Mouse (Mus musculus): ENCODE results near the gene Csdc2.
A peak's percentile ranks its signal among the peaks of the same experiment; 100 is the strongest.
"Not testable (repeated sequence)": the region's sequence is repeated elsewhere in the genome, so short reads cannot be mapped to it uniquely, and the experiment has no call there.

Csdc2 gene

DNA sequence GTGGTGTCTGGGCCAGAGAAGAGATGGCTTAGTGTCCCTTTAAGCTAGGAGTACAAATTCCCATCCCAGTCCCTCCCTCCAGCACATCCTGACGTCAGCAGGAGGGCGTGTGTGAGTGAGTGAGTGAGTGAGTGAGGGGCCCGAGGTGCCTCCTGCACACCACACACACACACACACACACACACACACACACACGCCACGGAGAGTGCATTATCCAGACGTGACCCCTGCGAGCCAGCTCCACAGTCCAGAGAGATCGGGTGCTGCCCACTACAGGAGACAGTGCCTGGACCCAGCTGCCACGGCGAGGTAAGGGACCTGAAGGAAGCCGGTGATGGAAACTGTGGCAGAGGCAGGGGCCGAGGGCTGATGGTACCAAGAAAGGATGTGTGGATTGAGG is at the start of gene Csdc2:
Csdc2 (plus strand) TSS at position 81 of the 400 bp plus-strand sequence.
- no peak for DNase-seq

DNA sequence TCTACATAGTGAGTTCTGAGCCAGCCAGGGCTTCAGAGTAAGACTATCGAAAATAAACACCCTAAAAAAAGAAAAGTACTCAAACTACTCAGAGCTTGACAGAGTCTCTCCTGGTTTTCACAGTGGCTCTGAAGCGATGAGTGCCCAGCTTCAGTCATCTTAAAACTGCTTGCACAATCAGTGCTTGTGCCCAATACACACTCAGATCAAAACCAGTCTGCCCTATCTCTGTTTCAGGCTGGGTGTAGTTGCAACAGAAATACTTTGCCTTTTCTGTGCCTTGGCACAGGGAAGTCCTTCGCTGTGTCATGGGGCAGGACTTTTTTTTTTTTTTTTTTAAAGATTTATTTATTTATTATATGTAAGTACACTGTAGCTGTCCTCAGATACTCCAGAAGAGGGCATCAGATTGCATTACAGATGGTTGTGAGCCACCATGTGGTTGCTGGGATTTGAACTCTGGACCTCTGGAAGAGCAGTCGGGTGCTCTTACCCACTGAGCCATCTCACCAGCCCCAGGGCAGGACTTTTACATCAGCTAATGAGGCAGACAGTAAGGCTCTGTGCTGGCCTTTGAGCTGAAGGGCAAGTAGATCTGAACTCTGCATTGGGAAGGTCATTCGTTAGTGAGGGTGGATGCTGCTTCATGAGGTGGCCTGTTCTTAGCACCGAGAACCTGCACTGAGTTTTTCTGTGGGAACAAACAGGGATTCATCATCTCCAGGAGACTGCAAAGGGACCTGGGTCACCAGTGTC is 49.6 kb upstream of the Csdc2 start:
- no peak for DNase-seq

DNA sequence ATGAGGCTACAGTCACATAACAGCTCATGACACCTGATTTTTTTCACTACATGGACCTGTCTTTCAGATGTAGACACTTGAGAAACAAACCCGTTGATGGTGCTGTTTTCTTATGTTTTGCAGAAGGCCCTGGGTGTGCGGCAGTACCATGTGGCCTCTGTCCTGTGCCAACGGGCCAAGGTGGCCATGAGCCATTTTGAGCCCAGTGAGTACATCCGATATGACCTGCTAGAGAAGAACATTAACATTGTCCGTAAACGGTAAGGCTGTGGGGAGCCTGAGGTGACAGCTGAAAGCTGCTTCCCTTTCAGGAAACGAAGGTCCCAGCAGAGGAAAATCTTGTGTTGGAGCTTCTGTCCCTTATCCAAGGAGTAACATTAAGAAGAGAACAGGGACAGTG is 47.4 kb upstream of the Csdc2 start:
- DNase-seq: no peak

DNA sequence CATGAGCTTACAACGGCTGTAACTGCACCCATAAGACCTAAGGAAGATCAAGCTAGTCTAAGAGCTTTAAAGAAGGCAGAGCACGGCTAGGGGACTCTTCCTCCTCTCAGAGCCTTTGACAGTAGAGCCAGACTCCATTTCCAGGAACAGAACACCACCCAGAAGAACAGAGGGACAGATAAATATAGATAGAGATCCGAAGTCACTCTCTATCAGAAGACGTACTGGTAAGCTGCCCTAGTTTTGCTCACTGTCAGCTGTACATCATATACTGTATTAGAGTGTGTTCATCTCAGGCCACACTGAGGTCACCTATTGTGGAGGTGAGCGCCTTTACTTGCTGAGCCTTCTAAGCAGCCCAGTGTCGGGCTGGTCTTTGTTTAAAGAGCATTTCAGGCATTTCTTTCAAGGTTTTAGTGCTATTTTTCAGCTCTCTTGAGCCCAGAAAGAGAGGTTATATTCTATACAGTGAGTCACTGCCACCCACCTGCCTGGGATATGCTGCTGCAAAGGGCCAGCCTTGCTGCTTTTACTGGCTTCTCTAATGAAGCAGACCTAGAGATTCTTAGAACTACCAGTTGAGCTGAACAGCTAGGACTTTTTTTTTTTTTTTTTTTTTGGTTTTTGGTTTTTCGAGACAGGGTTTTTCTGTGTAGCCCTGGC is 45.3 kb upstream of the Csdc2 start:
- DNase-seq: no peak

DNA sequence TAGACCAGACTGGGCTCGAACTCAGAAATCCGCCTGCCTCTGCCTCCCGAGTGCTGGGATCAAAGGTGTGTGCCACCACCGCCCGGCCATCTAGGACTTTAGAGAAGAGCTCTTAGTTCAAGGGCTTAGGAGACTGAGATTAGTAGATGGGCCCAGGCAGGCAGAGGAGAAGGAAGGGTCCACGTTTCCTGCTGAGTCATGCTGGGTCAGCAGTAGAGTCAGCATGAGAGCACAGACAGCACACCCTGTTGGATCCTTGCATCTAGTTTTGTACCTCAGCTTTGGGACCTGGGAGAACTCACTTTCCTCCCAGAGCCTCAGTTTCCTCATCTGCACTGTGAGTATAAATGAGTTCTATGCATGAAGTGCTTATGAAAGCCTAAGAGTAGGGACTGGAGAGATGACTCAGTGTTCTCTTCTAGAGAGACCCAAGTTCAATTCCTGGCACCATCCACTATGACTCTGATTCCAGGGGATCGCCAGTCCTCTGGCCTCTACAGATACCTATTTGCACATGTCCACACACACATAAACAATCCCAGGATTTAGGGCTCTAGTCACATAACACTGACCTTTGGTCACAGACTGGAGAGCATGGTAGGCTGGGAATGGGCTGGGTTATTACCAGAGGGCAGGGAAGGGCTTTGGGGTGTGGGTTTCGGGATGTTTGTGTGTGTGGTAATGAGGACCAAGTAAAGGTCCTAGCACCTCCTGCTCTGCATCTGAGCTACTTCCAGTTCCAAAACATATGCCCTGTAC is 44.6 kb upstream of the Csdc2 start:
- DNase-seq: no peak

DNA sequence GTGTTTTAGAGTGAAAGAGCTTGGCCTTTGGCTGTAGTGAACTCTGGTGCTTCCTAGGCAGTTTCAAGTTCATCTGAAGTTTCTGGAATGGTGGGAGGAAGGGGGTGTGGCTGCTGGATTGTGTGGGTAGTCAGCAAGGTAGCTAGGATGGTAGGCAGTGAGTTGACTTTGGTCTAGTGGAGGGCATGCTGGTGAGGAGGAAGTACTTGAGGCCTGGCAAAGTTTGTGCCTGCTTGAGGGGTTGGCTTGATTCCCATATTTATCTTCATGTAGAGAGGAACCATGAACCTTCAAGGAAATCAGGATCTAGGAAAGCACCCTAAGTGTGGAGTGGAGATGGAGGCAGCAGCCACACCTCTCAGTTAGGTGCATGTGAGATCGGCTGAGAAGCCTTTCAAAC is 42.6 kb upstream of the Csdc2 start:
- no peak for DNase-seq

DNA sequence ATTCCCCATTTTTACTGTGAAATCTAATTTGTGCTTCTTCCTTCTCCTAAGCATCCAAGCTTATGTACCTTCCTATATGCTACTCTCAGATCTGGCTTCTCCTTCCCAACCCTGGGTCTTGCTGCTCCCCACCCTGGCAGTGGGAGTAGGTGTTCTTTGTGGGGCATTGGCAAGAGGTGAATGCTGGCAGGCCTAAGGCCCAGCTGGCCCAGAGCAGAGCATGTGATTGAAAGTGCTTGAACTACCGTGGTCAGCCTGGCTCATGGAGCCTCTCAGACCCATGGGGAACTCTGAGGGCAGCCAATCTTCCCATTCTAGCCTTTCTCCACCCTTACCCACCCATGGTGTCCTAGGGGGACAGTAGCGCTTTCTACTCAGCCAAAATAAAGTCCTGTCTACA is 40.2 kb upstream of the Csdc2 start:
- DNase-seq: no peak

DNA sequence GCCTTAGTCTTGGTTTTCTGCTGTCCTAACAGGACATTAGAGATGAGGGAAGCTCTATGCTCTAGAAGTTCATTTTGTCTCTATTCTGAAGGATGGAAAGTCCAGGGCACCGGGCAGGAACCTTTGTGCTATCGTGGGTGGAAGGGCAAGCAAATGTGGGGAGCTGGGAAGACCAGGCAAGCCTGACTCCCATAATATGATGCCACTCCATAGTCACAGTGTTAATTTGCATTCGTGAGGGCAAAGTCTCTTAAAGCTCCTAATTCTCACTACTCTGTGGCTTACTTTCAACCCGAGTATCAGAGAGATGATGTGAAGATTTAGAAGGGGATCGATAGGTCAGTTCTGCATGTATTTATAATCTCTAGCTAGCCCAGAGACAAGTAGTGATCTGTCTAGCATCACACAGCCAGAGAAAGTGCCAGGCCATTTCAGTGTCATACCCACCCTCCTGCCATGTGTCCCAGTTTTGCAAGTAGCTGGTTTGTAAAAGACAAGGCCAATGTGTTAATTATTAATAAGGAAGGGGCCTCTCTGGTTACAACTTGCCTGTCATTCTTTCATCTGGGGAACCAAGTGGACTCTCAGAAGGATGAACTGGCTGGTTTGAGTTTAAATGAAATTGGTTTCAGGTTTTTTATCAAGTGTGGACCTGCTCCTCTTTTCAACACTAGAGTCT is 38.8 kb upstream of the Csdc2 start:
- DNase-seq: no peak

DNA sequence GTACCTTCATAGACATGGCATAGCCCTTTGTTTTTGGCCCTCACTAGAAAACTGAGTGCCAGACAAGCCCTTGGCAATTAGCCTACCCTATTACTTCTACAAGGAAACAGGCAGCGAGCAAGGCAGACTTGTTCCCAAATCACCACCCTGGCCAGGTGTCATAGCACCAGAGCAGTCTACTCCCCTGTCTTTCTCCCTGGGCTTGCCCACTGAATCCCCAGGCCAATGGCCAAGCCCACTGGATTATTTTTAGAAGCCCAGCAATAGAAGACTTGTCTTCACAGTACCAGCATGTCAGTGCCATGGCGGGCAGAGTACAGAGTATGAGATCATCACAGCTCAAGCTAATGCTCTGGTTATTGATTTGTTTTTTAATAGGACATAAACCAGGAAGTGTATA is 37.8 kb upstream of the Csdc2 start:
- DNase-seq: no peak

DNA sequence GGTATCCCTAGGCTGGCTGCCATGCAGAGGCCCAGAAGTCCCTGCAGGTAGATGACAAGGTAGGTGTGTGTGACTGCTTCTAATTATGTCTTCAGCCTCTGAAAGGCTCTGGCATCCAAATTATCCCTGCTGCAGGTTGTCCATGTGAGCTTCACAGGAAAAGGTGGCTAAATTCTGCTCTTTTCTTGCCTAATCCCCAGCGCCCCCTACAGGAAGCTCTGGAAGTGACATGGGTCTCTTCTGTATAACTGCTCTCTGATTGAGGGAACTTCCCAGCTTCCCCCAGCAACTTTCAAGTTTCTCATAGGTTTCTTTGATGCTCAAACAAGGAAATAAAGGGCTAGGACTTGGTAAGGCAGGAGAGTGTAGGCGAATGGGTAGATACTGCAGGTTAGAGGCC is 31.6 kb upstream of the Csdc2 start:
- peak; percentile 90 for DNase-seq

DNA sequence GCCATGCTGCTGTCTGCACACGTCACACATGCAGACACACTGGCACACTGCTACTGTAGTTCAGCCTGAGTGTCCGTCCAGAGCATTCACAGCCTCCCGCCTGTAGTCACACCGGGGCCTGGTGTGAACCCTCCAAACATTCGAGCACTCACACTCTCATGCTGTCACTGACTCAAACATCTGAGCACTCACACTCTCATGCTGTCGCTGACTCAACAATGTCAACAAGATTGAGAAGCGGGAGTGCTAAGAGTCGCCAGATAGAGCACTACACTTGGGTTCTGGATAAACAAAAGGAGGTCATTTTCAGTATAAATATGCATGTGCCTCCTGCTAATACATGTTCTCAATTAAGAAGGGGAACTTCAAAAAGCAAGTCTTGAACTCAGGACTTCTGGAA is 28.6 kb upstream of the Csdc2 start:
- no peak for DNase-seq

DNA sequence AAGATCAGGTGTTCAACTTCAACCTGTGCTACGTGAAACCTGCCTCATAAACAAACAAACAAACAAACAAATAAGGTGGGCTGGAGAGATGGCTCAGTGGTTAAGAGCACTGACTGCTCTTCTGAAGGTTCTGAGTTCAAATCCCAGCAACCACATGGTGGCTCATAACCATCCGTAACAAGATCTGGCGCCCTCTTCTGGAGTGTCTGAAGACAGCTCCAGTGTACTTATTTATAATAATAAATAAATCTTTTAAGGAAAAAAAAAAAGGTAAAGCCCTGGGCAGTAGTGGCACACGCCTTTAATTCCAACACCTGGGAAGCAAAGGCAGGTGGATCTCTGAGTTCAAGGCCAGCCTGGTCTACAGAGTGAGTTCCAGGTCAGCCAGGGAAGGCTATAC is 27.8 kb upstream of the Csdc2 start:
- DNase-seq: not testable (repeated sequence)

DNA sequence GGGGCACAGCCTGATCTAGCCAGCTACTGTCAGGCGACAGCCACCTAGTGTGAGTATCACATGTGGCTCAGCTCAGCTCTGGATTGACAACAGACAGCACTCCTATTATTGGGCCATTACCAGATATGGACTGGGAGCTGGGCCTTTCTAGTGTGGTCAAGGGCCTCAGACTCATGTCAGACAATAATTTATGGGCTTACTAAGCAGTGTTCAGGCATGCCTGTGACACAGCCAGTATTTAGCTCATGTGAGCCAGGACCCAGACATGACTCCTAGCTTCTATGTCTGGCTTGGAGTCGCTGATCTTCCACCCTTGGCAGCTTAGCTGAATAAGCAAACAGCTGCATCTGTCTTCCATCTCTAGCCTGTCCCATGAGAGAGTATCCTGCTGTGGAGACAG is 24.1 kb upstream of the Csdc2 start:
- DNase-seq: no peak

DNA sequence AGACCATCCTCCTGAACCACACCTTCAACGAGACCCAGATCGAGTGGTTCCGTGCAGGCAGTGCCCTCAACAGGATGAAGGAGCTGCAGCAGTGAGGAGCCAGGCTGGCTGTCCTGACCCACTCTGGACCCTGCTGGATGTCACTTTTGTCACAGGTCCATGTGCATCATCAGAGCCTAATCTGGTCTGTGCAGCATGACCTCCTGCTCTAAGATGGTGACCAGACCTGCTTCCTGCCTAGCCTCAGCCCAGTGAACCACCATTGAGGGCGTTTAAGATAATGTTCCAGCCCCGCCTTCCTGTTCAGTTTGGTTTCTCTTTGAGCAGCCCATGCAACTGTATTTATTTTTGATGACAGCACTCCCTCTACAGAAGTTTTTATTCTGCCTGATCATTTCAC is 21.9 kb upstream of the Csdc2 start:
- no peak for DNase-seq

DNA sequence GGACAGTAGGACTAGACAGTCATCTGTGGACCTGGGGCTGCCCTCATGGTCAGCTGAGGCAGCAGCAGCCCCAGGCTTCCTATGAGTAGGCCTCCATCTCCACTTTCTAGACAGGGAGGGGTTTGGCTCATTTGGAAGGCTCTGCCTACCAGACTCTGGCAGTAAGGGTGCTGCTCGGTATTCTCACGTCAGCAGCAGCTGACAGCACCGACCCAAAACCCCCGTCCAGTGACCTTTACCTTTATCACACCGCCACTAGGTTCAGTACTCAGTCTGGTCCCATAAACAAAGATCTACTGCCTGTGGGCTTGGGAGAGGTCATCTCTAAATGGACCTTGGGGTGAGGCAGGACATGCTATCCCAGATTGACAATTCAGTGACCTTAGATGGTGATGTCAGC is 20.9 kb upstream of the Csdc2 start:
- DNase-seq: no peak

DNA sequence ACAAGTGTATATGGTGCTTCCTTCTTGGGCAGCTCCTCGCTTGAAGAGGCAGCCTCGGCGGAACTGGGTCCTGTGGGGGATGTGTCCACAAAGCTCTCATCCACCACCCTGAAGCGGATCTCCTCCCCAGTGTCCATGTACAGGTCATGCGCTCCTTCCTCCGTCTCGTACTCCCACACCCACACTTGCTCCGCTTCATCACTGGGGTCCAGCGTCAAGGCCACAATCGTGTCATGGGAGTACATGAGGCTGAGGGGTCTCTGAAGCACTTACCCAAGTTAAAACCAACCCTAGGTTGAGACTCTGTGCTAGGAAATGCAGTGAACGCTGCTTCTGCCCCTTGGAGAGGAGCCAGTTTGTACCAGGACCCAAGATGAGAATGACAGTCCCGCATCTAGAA is 19.4 kb upstream of the Csdc2 start:
- DNase-seq: no peak

DNA sequence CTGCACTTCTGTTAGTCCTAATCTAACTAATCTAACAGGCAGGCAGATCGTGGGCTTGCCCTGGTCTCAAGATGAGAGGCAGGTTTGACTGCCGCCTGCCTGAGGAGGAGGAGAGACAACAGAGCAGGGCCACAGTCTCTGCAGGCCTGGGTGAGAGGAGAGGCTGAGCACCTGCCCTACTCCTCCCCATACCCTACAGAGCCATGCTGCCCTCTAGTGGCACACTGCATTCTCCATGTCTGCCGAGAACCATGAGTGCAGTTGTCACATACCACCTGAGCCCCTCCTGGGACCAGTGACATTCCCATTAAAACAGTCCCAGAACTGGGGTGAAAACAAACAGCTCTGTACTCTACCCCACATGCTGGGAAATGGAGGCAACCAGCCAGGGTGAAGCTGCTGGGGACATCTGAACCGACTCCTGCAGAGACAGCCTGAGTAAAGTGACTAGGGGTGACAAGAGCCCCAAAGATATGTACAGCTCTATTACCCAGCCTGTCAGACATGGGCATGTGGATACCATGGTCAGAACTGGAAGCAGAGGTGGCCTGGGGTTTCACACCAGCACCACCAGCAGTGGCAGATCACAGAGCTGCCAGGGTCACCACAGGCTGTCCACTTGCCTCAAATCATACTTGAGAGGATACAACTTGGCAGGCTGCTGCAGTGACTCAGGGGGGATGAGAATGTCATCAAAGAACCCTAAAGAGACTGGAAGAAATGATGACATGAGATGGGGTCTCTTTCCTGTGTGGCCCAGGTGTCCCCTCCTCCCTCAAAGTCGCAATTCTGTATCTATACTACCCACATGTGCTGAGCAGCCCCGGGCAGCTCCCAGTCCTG is 18.7 kb upstream of the Csdc2 start:
- DNase-seq: peak; percentile 93

DNA sequence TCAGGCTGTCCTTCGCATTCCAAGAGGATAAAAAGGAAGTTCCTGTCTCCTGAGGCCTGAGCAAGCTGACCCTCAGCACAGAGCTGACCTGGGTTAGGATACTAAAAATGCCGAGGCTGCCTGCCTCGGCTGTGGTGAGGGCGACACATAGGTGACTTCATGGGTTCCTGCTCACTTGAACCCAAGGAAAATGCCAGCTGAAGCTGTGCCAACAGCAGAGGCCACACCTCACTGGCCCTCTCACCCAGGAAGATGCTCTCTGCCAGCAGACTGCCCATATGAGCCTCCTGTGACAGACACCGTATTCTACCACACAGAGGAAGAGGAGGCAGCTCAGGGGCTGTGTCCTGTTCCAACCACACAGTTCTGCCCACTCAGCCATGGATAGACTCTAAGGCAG is 17.5 kb upstream of the Csdc2 start:
- DNase-seq: no peak

DNA sequence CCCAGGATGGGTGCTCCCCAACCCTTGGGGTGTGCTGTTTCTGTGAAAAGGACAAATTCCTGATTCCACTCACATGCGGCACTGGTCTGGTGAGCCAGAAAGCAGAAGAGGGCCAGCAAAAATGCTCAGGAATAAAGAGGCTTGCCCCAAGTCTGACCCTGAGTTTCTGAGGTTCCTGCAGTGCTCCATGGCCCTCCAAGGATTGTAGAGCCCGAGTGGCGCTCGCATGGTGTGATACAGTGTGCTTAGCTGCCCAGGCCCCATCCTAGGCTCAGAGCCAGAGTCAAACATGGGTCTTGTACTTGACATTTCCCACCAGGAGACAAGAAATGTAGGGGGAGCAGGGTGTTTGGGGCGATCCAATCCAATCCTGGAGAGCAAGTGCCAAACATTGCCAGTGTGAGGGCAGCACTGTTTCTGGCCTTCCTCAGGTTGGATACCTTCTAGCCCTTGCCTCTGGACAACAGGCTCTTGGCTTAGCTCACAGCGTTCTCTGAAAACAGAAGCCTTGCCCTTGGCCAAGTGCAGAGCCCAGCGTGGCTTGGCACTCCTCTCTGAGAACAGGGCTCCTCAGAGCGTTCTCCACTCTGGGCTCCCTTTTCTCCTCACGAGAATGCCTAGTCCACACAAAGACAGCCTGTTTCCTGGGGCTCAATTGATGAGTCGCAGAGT is 15.9 kb upstream of the Csdc2 start:
- no peak for DNase-seq

DNA sequence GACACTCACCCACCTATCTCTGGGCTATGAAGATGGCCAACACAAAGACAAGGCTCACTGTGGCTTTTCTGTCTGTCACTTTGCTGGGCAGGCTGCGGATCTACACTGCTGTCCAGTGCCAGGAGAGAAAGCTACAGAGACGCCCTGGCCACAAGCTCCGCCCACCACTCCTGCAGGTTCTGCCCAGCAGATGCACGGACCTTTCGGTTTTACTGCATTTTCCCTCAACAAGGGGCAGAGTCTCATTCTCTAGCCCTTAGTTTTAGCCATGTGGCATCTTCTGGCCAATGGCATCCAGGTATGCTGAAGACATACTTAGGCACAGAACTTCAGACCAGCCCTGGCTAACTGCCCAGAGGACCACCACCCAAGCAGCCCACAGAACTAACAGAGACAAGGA is 15.3 kb upstream of the Csdc2 start:
- DNase-seq: no peak

DNA sequence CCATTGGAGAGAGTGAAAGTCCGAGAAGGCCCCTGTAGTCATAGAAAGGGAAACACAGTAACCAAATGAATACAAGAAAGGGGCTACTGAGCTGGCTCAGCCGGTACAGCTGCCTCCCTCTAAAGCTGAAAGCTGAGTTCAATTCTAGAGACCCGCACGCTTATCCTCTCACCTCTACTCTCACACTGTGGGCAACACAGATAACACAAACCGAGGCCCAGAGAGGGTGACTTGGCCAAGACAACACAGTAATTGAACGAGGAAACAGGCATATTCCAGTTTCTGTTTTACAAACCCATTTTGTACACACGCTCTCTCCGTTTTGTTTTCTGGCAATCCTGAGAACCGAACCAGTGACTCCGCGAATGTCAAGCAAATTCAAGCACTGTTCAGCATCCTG is 11.6 kb upstream of the Csdc2 start:
- DNase-seq: no peak
